Mouse (Mus musculus) right cerebral cortex, postnatal 25 days (tissue): ENCODE measurements around the gene Ppp2r5c.

ENCODE experiments used
- DNase-seq: peaks from one replicate; pipeline ENCODE4 v3.0.0; 2022

The Ppp2r5c gene

GRCm38 (mm10) chr12:110444530-110444929 lies 2.4 kb upstream of the Ppp2r5c start:
- no peak for DNase-seq

- no peak for DNase-seq
Measured at GRCm38 (mm10) chr12:110445775-110446174, 1.1 kb upstream of the Ppp2r5c start.

GRCm38 (mm10) chr12:110447306-110447705 lies 386 bp downstream of the Ppp2r5c start:
- DNase-seq = peak; percentile 65

- DNase-seq = peak; percentile 35
Measured at GRCm38 (mm10) chr12:110448767-110449166, 1.8 kb downstream of the Ppp2r5c start.

GRCm38 (mm10) chr12:110454223-110454622 lies 7.3 kb downstream of the Ppp2r5c start:
- peak; percentile 66 for DNase-seq

- DNase-seq = no peak
Measured at GRCm38 (mm10) chr12:110456024-110456423, 9.1 kb downstream of the Ppp2r5c start.

- DNase-seq = peak; percentile 43
Measured at GRCm38 (mm10) chr12:110458667-110459066, 11.7 kb downstream of the Ppp2r5c start.

- no peak for DNase-seq
Measured at GRCm38 (mm10) chr12:110460418-110461300, 13.7 kb downstream of the Ppp2r5c start.

- no peak for DNase-seq
Measured at GRCm38 (mm10) chr12:110463711-110464110, 16.8 kb downstream of the Ppp2r5c start.

- no peak for DNase-seq
Measured at GRCm38 (mm10) chr12:110471426-110471825, 24.5 kb downstream of the Ppp2r5c start.

GRCm38 (mm10) chr12:110472247-110472646 lies 25.3 kb downstream of the Ppp2r5c start:
- no peak for DNase-seq

- DNase-seq = no peak
Measured at GRCm38 (mm10) chr12:110474497-110474896, 27.6 kb downstream of the Ppp2r5c start.

GRCm38 (mm10) chr12:110476561-110476960 lies 29.6 kb downstream of the Ppp2r5c start:
- no peak for DNase-seq

GRCm38 (mm10) chr12:110477906-110478305 lies 31.0 kb downstream of the Ppp2r5c start:
- DNase-seq = no peak

- no peak for DNase-seq
Measured at GRCm38 (mm10) chr12:110478601-110479008, 31.7 kb downstream of the Ppp2r5c start.

GRCm38 (mm10) chr12:110479268-110479667 lies 32.3 kb downstream of the Ppp2r5c start:
- no peak for DNase-seq

- no peak for DNase-seq
Measured at GRCm38 (mm10) chr12:110480701-110481100, 33.8 kb downstream of the Ppp2r5c start.

- DNase-seq = no peak
Measured at GRCm38 (mm10) chr12:110483761-110484160, 36.8 kb downstream of the Ppp2r5c start.

GRCm38 (mm10) chr12:110484824-110485584 lies 38.1 kb downstream of the Ppp2r5c start:
- DNase-seq = no peak

GRCm38 (mm10) chr12:110485585-110486331 lies 38.8 kb downstream of the Ppp2r5c start:
- peak; percentile 77 for DNase-seq

- no peak for DNase-seq
Measured at GRCm38 (mm10) chr12:110486852-110487251, 39.9 kb downstream of the Ppp2r5c start.

- no peak for DNase-seq
Measured at GRCm38 (mm10) chr12:110488031-110488430, 41.1 kb downstream of the Ppp2r5c start.
